Mouse (Mus musculus): ENCODE results near the gene Drc3.

Gene Drc3

GRCm38 (mm10) chr11:60335771-60336170, 17.4 kb upstream of the Drc3 start:
- no peak for DNase-seq (ENCODE audit: low read depth, low spot score)

GRCm38 (mm10) chr11:60338291-60338690, 14.8 kb upstream of the Drc3 start:
- DNase-seq (ENCODE audit: low read depth, low spot score), result no peak

GRCm38 (mm10) chr11:60339361-60339760, 13.8 kb upstream of the Drc3 start:
- DNase-seq (ENCODE audit: low read depth, low spot score), result no peak

GRCm38 (mm10) chr11:60345868-60346267, 7.3 kb upstream of the Drc3 start:
- DNase-seq (ENCODE audit: low read depth, low spot score), result no peak

- no peak for DNase-seq (ENCODE audit: low read depth, low spot score)
Measured at GRCm38 (mm10) chr11:60346537-60346936, 6.6 kb upstream of the Drc3 start.

- DNase-seq (ENCODE audit: low read depth, low spot score), result no peak
Measured at GRCm38 (mm10) chr11:60351388-60351787, 1.7 kb upstream of the Drc3 start.

GRCm38 (mm10) chr11:60351925-60352371, 1.2 kb upstream of the Drc3 start:
- DNase-seq (ENCODE audit: low read depth, low spot score), result no peak

- no peak for DNase-seq (ENCODE audit: low read depth, low spot score)
Measured at GRCm38 (mm10) chr11:60355952-60356351, 2.8 kb downstream of the Drc3 start.

GRCm38 (mm10) chr11:60357116-60357515, 4.0 kb downstream of the Drc3 start:
- DNase-seq (ENCODE audit: low read depth, low spot score), result no peak

GRCm38 (mm10) chr11:60358548-60358947, 5.4 kb downstream of the Drc3 start:
- DNase-seq (ENCODE audit: low read depth, low spot score), result no peak

- no peak for DNase-seq (ENCODE audit: low read depth, low spot score)
Measured at GRCm38 (mm10) chr11:60359138-60359537, 6.0 kb downstream of the Drc3 start.

- DNase-seq (ENCODE audit: low read depth, low spot score), result no peak
Measured at GRCm38 (mm10) chr11:60359936-60360335, 6.8 kb downstream of the Drc3 start.

GRCm38 (mm10) chr11:60360631-60361201, 7.6 kb downstream of the Drc3 start:
- no peak for DNase-seq (ENCODE audit: low read depth, low spot score)

GRCm38 (mm10) chr11:60366239-60367019, 13.3 kb downstream of the Drc3 start:
- no peak for DNase-seq (ENCODE audit: low read depth, low spot score)

- DNase-seq (ENCODE audit: low read depth, low spot score), result no peak
Measured at GRCm38 (mm10) chr11:60367256-60367655, 14.1 kb downstream of the Drc3 start.

- DNase-seq (ENCODE audit: low read depth, low spot score), result no peak
Measured at GRCm38 (mm10) chr11:60368909-60369308, 15.8 kb downstream of the Drc3 start.

GRCm38 (mm10) chr11:60369448-60369847, 16.3 kb downstream of the Drc3 start:
- DNase-seq (ENCODE audit: low read depth, low spot score), result no peak

GRCm38 (mm10) chr11:60370431-60370830, 17.3 kb downstream of the Drc3 start:
- DNase-seq (ENCODE audit: low read depth, low spot score), result no peak

GRCm38 (mm10) chr11:60374481-60374880, 21.4 kb downstream of the Drc3 start:
- DNase-seq (ENCODE audit: low read depth, low spot score), result no peak

GRCm38 (mm10) chr11:60383518-60383917, 30.4 kb downstream of the Drc3 start:
- DNase-seq (ENCODE audit: low read depth, low spot score), result no peak

GRCm38 (mm10) chr11:60384762-60385421, 31.8 kb downstream of the Drc3 start:
- no peak for DNase-seq (ENCODE audit: low read depth, low spot score)

GRCm38 (mm10) chr11:60385946-60386345, 32.8 kb downstream of the Drc3 start:
- DNase-seq (ENCODE audit: low read depth, low spot score), result no peak

- no peak for DNase-seq (ENCODE audit: low read depth, low spot score)
Measured at GRCm38 (mm10) chr11:60387944-60388343, 34.8 kb downstream of the Drc3 start.

All from embryo, embryonic 11.5 days (tissue).